Mouse (Mus musculus) left cerebral cortex, postnatal 4 days (tissue): ENCODE measurements around the gene Caps2. TPM values are rescaled to one million over a fixed set of nuclear protein-coding genes. Genes with fewer than 3 reads are reported as not detected.

Experiments
- total RNA-seq, 2 experiments: library from RNA; stranded (reverse); gene quantifications; 2 replicates each; pipeline ENCODE4 v1.2.3; 2021

Caps2 gene
- total RNA-seq, 2 experiments from 2014 or later: 0.48 to 1.0 TPM

Other genes starting within 250 kb of the Caps2 start
- 10 to 100 TPM; 32.7 to 35.8 TPM for gene Krr1, start 191.0 kb upstream of the Caps2 start, total RNA-seq
- under 1 TPM in 1 of 2 experiments, not detected in 1; 0.85 TPM for gene Glipr1, start 161.0 kb upstream of the Caps2 start, total RNA-seq
- not detected for gene Glipr1l1, start 103.4 kb upstream of the Caps2 start, total RNA-seq
- not detected for gene Glipr1l2, start 80.3 kb upstream of the Caps2 start, total RNA-seq
- gene Glipr1l3, start 3.3 kb upstream of the Caps2 start, total RNA-seq: not detected
- 10 to 100 TPM; 24.4 to 24.9 TPM for gene Kcnc2, start 107.5 kb downstream of the Caps2 start, total RNA-seq